Mouse (Mus musculus) frontal cortex, adult 2 months (tissue): ENCODE results near the gene Celsr2. TPM values are rescaled to one million over a fixed set of nuclear protein-coding genes. Genes with fewer than 3 reads are reported as not detected.

Source experiments
- polyA plus RNA-seq: library from polyadenylated mRNA; depleted of rRNA; stranded (reverse); fragments of >200 nt; gene quantifications from 2 replicates; pipeline ENCODE4 v1.2.3, GENCODE M21; 2012; rRNA removed

Gene Celsr2
- polyA plus RNA-seq, 1 experiment = 63.6 TPM

Other genes starting within 250 kb of the Celsr2 start
- gene Amigo1, start 229.2 kb downstream of the Celsr2 start, polyA plus RNA-seq = 62.1 and 62.6 TPM in 2 replicates
- 19.1 and 19.3 TPM in 2 replicates for gene Cyb561d1, start 214.3 kb downstream of the Celsr2 start, polyA plus RNA-seq
- 42.7 and 44.0 TPM in 2 replicates for gene Atxn7l2, start 204.6 kb downstream of the Celsr2 start, polyA plus RNA-seq
- 1.8 and 1.9 TPM in 2 replicates for gene Sypl2, start 188.9 kb downstream of the Celsr2 start, polyA plus RNA-seq
- 98.0 and 117 TPM in 2 replicates for gene Psma5, start 158.6 kb downstream of the Celsr2 start, polyA plus RNA-seq
- 157 and 166 TPM in 2 replicates for gene Sort1, start 131.5 kb downstream of the Celsr2 start, polyA plus RNA-seq
- 0.06 TPM in 1 of 2 replicates, not detected in the other for gene Mybphl, start 50.6 kb downstream of the Celsr2 start, polyA plus RNA-seq
- gene Psrc1, start 31.7 kb downstream of the Celsr2 start, polyA plus RNA-seq = 11.7 and 14.6 TPM in 2 replicates
- 202 and 203 TPM in 2 replicates for gene Sars, start 29.7 kb upstream of the Celsr2 start, polyA plus RNA-seq
- 1.2 and 1.4 TPM in 2 replicates for gene 1700013F07Rik, start 118.6 kb upstream of the Celsr2 start, polyA plus RNA-seq
- gene 5330417C22Rik, start 121.0 kb upstream of the Celsr2 start, polyA plus RNA-seq = 20.0 and 21.7 TPM in 2 replicates
- gene Tmem167b, start 146.9 kb upstream of the Celsr2 start, polyA plus RNA-seq = 18.2 and 18.5 TPM in 2 replicates
- 35.3 and 40.0 TPM in 2 replicates for gene Taf13, start 156.1 kb upstream of the Celsr2 start, polyA plus RNA-seq
- gene Wdr47, start 175.7 kb upstream of the Celsr2 start, polyA plus RNA-seq = 58.7 and 71.0 TPM in 2 replicates
- 46.0 and 49.7 TPM in 2 replicates for gene Clcc1, start 238.4 kb upstream of the Celsr2 start, polyA plus RNA-seq